Mouse (Mus musculus): ENCODE data around the gene Cys1.

- no peak for TF ChIP-seq MAX (IDR thresholded peaks at IDR 0.05; ENCODE audit: low read depth)
- no peak for TF ChIP-seq POLR2A (IDR thresholded peaks at IDR 0.05; ENCODE audit: insufficient read length, low read depth)
Observed at GRCm38 (mm10) chr12:24656436-24656835, 25.2 kb downstream of the Cys1 start.
